Mouse (Mus musculus) right cerebral cortex, postnatal 14 days (tissue): ENCODE results near the gene Afmid.
A peak's percentile ranks its signal among the peaks of the same experiment; 100 is the strongest.

Source experiments
- DNase-seq: peaks from one replicate; pipeline ENCODE4 v3.0.0; 2022

Gene Afmid

DNA sequence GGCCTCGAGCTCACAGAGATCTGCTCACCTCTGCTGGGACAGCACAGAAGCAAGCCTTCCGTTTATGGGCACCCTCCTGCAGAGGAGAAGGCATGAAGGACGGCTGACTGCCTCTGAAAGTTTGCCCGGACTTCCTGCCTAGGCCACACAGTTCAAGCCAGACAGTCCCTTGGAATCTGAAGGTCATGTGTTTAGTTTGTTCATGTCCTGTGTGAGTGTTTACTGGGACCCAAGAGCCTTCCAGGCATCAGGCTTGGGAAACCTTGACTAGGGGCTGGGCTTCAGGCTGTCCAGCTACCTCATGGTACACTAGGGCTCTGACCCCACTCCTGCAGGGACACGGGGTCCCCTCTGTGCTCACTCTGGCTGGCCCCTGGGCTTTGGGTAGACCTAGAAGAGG lies 60.3 kb downstream of the Afmid start:
- DNase-seq, result no peak

DNA sequence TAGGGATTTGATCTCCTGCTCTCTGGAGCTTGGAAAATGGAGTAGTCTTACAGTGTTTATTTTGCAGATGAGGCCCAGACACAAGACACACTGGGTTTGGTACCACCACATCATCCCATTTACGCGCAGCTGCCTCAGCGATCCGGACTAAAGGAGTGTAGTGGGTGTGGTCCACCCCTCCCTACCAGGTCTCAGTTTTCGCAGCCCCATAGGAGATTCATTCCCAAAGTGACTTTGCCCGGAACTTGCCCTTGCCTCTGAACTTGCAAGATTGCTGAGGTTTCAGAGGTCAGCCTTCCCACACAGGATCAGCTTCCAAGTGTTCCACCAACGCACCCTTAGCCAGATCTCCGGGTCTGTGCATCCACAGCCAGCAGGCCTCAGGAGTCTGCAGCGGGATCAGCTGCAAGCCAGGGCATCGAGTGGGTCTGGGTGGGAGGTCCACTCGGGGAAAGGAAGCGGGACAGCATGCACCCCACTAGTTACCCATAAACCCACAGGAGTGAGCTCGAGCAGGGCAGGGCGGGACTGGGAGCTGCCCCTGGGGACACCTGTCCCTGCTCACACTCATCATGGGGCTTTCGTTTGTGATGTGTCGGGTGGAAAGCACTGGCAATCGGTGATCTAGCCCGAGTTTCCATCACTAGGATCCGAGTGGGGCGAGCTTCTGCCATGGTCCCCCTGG lies 62.6 kb downstream of the Afmid start:
- DNase-seq, result no peak

DNA sequence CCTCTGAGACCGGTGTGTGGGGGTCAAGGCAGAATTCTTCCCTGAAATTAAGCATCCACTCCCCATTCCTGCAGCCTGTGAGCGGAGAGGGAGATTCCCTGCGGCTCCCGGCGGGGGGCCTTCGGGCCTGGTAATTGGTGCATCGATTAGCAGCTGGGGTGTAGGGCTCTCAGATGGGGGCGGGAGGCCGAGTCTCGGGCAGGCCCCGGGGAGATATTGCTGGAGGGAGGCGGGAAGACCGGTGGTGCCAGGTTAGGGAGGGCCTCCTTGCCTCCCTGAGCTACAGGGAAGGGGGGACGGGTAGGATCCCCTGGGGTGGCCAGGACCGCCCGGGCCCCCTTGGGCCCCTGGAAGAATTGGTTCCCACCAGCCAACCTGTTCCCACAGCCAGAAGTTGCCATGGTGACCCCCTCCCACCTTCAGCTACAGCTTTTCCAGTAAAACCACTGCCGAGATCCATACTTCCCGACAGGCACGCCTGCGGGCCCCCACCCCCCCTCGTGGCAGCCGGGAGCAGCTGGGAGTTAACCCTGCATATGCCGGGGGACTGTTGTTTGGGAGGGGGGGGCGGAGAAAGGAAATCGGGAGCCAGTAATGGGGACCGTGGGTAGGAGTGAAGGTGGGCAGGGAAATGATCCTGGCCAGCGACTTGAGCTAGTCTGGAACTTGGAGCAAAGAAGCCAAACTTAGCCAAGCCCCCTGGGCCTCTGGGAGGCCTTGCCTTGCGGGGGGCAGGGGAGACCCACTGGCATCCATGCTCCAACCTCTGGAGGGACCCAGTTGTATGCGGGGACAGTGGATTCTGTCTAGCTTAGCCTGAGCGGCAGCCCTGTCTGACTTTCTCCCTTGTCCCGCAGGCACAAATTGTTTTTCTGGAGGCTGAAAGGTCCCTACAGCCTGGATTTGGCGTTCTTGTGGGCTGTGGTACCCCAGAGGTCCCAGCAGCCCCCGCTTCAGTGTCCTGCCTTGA lies 63.4 kb downstream of the Afmid start:
- DNase-seq, result peak; percentile 56
